Mouse (Mus musculus): Measurements from ENCODE around the gene Pgk2. TPM values are rescaled to one million over a fixed set of nuclear protein-coding genes. Genes with fewer than 3 reads are reported as not detected.
"Not testable (repeated sequence)": the region's sequence is repeated elsewhere in the genome, so short reads cannot be mapped to it uniquely, and the experiment has no call there.

Gene Pgk2
- not detected in 2 replicates for polyA plus RNA-seq (2015; fragmentation: Nextera tagmentation; extraction: Ambion mirVana)

DNA sequence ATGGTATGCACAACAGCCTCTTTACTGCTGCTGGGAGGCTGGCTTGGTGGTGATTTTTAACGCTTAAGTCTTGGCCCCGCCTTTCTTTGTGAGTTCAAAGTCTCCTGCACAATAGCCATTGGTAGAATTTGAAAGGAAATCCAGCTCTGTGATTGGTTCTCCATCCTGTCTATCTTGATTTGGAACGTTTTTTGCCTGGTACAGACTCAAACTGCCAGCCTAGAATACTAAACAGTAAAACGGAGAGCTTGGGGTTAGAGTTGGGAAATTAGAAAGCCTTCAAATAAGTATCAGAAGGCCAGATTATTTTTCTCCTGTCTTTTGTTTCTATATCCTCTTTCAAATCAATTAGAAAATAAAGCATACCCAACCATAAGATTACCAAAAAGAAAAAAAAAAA is at the start of gene Pgk2:
Pgk2 (minus strand) TSS at position 101 of the 400 bp plus-strand sequence.
- WGBS = 69% methylated on average over 4 of the region's 4 CpGs
- ATAC-seq = no peak
- no peak for TF ChIP-seq CTCF (IDR thresholded peaks at IDR 0.05; ENCODE audit: low read depth)
- H3K4me3 ChIP-seq (ENCODE audit: low read depth, low read length) = no peak within 1 kb of the TSS
- H3K9ac ChIP-seq (ENCODE audit: low read depth, low read length) = no peak within 1 kb of the TSS
- H3K4me1 ChIP-seq (replicated peaks; ENCODE audit: control insufficient read depth, insufficient read depth, low read length) = no peaks in the 10 kb centered on the region
- H3K36me3 ChIP-seq (ENCODE audit: control insufficient read depth, insufficient read depth) = no peaks in the 10 kb centered on the region
- no peaks in the 10 kb centered on the region for H3K9me3 ChIP-seq (ENCODE audit: control insufficient read depth)
- H3K27ac ChIP-seq (ENCODE audit: low read depth, low read length) = no peak within 1 kb of the TSS
- H3K27me3 ChIP-seq (replicated peaks; ENCODE audit: control insufficient read depth, insufficient read depth, low read length) = no peaks in the 10 kb centered on the region
- H3K4me2 ChIP-seq (replicated peaks; ENCODE audit: low read depth) = no peak within 1 kb of the TSS

DNA sequence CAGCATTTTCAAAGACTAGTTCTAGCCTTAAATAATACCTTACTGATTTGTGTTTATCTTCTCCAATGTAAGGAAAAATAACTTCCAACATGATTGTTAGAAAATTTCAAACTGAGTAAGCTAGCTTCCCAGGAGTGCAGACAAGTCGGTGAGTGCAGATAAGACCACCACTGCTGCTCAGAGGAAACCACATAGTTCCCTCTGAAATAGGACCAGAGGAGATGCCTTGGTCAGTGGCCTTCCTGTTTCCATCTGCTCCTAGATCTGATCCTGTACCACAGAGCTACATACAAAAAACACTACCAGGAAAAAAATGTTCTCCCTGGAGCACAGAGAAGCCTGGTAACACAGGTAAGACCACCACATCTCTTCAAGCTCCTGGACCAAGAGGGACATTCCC is 44.0 kb upstream of the Pgk2 start:
- Histone ChIP-seq H3K4me1 (replicated peaks; ENCODE audit: control insufficient read depth, insufficient read depth, low read length) (no peaks in the 10 kb centered on the region), H3K27me3 (replicated peaks; ENCODE audit: control insufficient read depth, insufficient read depth, low read length) (no peaks in the 10 kb centered on the region), H3K9me3 (ENCODE audit: control insufficient read depth) (no peaks in the 10 kb centered on the region), H3K4me3 (ENCODE audit: low read depth, low read length) (no peak overlapping the region), H3K36me3 (ENCODE audit: control insufficient read depth, insufficient read depth) (no peaks in the 10 kb centered on the region), H3K27ac (ENCODE audit: low read depth, low read length) (no peak overlapping the region), H3K9ac (ENCODE audit: low read depth, low read length) (no peak overlapping the region), H3K4me2 (replicated peaks; ENCODE audit: low read depth) (no peak overlapping the region)
- WGBS = 82% methylated on average over 1 of the region's 1 CpGs
- TF ChIP-seq CTCF (IDR thresholded peaks at IDR 0.05; ENCODE audit: low read depth) = no peak
- no peak for ATAC-seq

DNA sequence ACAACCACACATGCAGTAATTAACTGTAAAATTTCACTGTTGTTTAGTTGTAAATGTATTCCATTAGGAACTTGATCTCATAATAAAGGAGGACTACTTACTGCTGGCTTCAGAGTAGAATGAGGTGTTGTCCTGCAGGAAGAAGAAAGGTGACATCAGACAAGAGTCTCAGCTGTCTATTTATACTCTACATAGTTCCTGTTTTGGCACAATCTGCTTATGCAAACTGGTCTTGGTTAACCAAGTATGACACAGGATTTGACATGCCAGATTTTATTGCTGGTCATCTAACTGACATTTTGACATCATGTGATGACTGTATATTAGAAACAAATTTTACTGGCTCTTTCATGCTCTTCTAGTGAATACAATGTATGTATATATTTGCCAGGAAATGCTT is 33.7 kb upstream of the Pgk2 start, which contains the start of gene Crisp3:
Crisp3 (minus strand) TSS at position 154 of the 400 bp plus-strand sequence.
- Histone ChIP-seq H3K4me2 (replicated peaks; ENCODE audit: low read depth) (no peak within 1 kb of the TSS), H3K4me1 (replicated peaks; ENCODE audit: control insufficient read depth, insufficient read depth, low read length) (no peaks in the 10 kb centered on the region), H3K27me3 (replicated peaks; ENCODE audit: control insufficient read depth, insufficient read depth, low read length) (no peaks in the 10 kb centered on the region), H3K36me3 (ENCODE audit: control insufficient read depth, insufficient read depth) (no peaks in the 10 kb centered on the region), H3K9ac (ENCODE audit: low read depth, low read length) (no peak within 1 kb of the TSS), H3K4me3 (ENCODE audit: low read depth, low read length) (no peak within 1 kb of the TSS), H3K9me3 (ENCODE audit: control insufficient read depth) (no peaks in the 10 kb centered on the region), H3K27ac (ENCODE audit: low read depth, low read length) (no peak within 1 kb of the TSS)
- no peak for ATAC-seq
- no peak for TF ChIP-seq CTCF (IDR thresholded peaks at IDR 0.05; ENCODE audit: low read depth)

DNA sequence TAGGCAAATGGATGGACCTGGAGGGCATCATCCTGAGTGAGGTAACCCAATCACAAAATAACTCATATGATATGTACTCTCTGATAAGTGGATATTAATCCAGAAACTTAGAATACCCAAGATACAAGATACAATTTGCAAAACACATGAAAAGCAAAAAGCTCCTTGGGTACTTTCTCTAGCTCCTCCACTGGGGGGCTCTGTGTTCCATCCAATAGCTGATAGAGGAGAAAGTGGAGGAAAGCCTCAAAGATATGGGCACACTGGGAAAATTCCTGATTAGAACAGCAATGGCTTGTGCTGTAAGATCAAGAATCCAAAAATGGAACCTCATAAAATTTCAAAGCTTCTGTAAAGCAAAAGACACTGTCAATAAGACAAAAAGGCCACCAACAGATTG is 6.6 kb downstream of the Pgk2 start:
- H3K9ac ChIP-seq (ENCODE audit: low read depth, low read length); H3K27me3 ChIP-seq (replicated peaks; ENCODE audit: control insufficient read depth, insufficient read depth, low read length); H3K36me3 ChIP-seq (ENCODE audit: control insufficient read depth, insufficient read depth); H3K4me2 ChIP-seq (replicated peaks; ENCODE audit: low read depth); ATAC-seq; H3K4me3 ChIP-seq (ENCODE audit: low read depth, low read length); H3K4me1 ChIP-seq (replicated peaks; ENCODE audit: control insufficient read depth, insufficient read depth, low read length); H3K9me3 ChIP-seq (ENCODE audit: control insufficient read depth); H3K27ac ChIP-seq (ENCODE audit: low read depth, low read length): not testable (repeated sequence)

DNA sequence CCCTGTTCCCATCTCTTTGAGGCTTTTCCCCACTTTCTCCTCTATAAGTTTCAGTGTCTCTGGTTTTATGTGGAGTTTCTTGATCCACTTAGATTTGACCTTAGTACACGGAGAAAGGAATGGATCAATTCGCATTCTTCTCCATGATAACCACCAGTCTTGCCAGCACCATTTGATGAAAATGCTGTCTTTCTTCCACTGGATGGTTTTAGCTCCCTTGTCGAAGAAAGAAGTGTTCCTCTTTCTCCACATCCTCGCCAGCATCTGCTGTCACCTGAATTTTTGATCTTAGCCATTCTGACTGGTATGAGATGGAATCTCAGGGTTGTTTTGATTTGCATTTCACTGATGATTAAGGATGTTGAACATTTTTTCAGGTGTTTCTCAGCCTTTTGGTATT is 18.2 kb downstream of the Pgk2 start:
- WGBS = 77% methylated on average over 4 of the region's 4 CpGs
- not testable (repeated sequence) for H3K27me3 ChIP-seq (replicated peaks; ENCODE audit: control insufficient read depth, insufficient read depth, low read length); H3K4me3 ChIP-seq (ENCODE audit: low read depth, low read length); H3K4me2 ChIP-seq (replicated peaks; ENCODE audit: low read depth); ATAC-seq; H3K27ac ChIP-seq (ENCODE audit: low read depth, low read length); H3K9ac ChIP-seq (ENCODE audit: low read depth, low read length); H3K36me3 ChIP-seq (ENCODE audit: control insufficient read depth, insufficient read depth); H3K4me1 ChIP-seq (replicated peaks; ENCODE audit: control insufficient read depth, insufficient read depth, low read length); H3K9me3 ChIP-seq (ENCODE audit: control insufficient read depth)

DNA sequence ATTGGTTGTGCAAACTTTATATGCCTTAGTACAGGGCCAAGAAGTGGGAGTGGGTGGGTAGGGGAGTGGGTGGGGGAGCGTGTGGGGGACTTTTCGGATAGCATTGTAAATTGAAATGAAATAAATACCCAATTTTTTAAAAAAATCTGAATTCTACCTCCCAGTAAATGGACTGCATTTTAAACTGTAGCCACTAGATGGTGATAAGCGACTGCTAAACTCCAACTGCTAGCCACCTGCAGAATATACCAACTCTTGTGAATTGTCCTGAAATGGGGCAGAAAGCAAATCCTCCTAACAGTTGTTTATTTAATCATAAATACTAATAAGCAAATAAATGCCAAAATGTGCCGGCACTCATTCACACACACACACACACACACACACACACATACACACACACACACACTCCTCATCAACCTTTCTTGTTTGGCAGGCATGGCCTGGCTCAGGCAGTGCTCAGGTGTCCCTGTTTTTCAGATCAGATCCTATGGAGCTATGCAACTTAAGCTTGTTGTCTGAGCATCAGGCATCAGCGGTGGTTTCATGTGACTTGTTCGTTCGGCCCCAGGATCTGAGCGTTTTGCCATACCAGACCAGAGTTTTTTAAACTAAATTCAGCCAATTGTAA is 50.6 kb downstream of the Pgk2 start:
- H3K4me1 ChIP-seq (replicated peaks; ENCODE audit: control insufficient read depth, insufficient read depth, low read length); H3K27ac ChIP-seq (ENCODE audit: low read depth, low read length); H3K9me3 ChIP-seq (ENCODE audit: control insufficient read depth); H3K4me2 ChIP-seq (replicated peaks; ENCODE audit: low read depth); H3K4me3 ChIP-seq (ENCODE audit: low read depth, low read length); H3K9ac ChIP-seq (ENCODE audit: low read depth, low read length); H3K36me3 ChIP-seq (ENCODE audit: control insufficient read depth, insufficient read depth); H3K27me3 ChIP-seq (replicated peaks; ENCODE audit: control insufficient read depth, insufficient read depth, low read length); ATAC-seq: not testable (repeated sequence)
- WGBS = 34% methylated on average over 8 of the region's 8 CpGs

Other genes with a start within 250 kb of the Pgk2 start
- gene AC192777.2, start 113.2 kb downstream of the Pgk2 start, polyA plus RNA-seq (2015; fragmentation: Nextera tagmentation; extraction: Ambion mirVana) = not detected in 2 replicates
- not detected in 2 replicates for gene Crisp3, start 33.6 kb upstream of the Pgk2 start, polyA plus RNA-seq (2015; fragmentation: Nextera tagmentation; extraction: Ambion mirVana)
- gene Crisp1, start 110.6 kb upstream of the Pgk2 start, polyA plus RNA-seq (2015; fragmentation: Nextera tagmentation; extraction: Ambion mirVana) = 0.10 and 0.17 TPM in 2 replicates